In genomic region chr19:7081516-7082266, GRCm38 (mm10) we compare ENCODE assay signal across 21 mouse cellular contexts. TPM values are rescaled to one million over a fixed set of nuclear protein-coding genes. Genes with fewer than 3 reads are reported as not detected.
DNase-seq lines count a peak whose midpoint lies in the region; ATAC-seq and TF ChIP-seq lines count a peak whose summit lies in the region.
"Had no signal": no experiment of that assay in that cellular context is flagged by ENCODE, and none has a peak within 500 bp of the region (broad histone marks: within the 10 kb centered on the region; RNA-seq: fewer than 3 reads in every experiment).

No protein-coding gene starts in this region.

- WGBS in stomach, postnatal 0 days, result 72% methylated on average over 7 of the region's 7 CpGs
- 82% methylated on average over 7 of the region's 7 CpGs for WGBS in hindbrain, embryonic 13.5 days

- TF ChIP-seq EP300 in stomach, postnatal 0 days (optimal IDR thresholded peaks at IDR 0.05), result no peak

- intact Hi-C loops in left cerebral cortex, postnatal 10 days (cut with DNase I), result no loop called here

- H3K9ac ChIP-seq in stomach, postnatal 0 days (ENCODE audit: low read length), result no peak overlapping the region
- H3K9ac ChIP-seq in hindbrain, embryonic 13.5 days, result no peak overlapping the region
- H3K9ac ChIP-seq: embryonic facial prominence, embryonic 13.5 days; forebrain, postnatal 0 days; midbrain, embryonic 12.5 days had no signal

- H3K27ac ChIP-seq in embryonic fibroblast, embryonic 13.5 days (ENCODE audit: insufficient read depth, low read length), result 0 out of 2 replicates have a peak overlapping the region, but pooled peaks have one; percentile 7
- no peak overlapping the region for H3K27ac ChIP-seq in stomach, postnatal 0 days (replicated peaks)
- no peak overlapping the region for H3K27ac ChIP-seq in hindbrain, embryonic 13.5 days
- H3K27ac ChIP-seq: embryonic facial prominence, embryonic 13.5 days had no signal

- H3K4me2 ChIP-seq in stomach, postnatal 0 days (replicated peaks; ENCODE audit: low read depth), result no peak overlapping the region
- no peak overlapping the region for H3K4me2 ChIP-seq in hindbrain, embryonic 13.5 days
- H3K4me2 ChIP-seq: embryonic facial prominence, embryonic 13.5 days; midbrain, embryonic 12.5 days had no signal

- H3K36me3 ChIP-seq in stomach, postnatal 0 days (ENCODE audit: control insufficient read depth, insufficient read depth, low read length), result no peaks in the 10 kb centered on the region
- H3K36me3 ChIP-seq in hindbrain, embryonic 13.5 days, result no peaks in the 10 kb centered on the region
- H3K36me3 ChIP-seq: embryonic facial prominence, embryonic 13.5 days; midbrain, embryonic 12.5 days had no signal

- peaks cover 5% of the 10 kb centered on the region; the same call in 1 of the 2 replicates for H3K4me1 ChIP-seq in embryonic fibroblast, embryonic 13.5 days (ENCODE audit: control insufficient read depth, insufficient read depth, low read length)
- H3K4me1 ChIP-seq in stomach, postnatal 0 days (replicated peaks; ENCODE audit: control insufficient read depth, insufficient read depth), result no peaks in the 10 kb centered on the region
- peaks cover 54% of the 10 kb centered on the region for H3K4me1 ChIP-seq in hindbrain, embryonic 13.5 days (replicated peaks)

- no peaks in the 10 kb centered on the region for H3K9me3 ChIP-seq in stomach, postnatal 0 days (ENCODE audit: control insufficient read depth, low read length)
- H3K9me3 ChIP-seq in hindbrain, embryonic 13.5 days, result no peaks in the 10 kb centered on the region
- H3K9me3 ChIP-seq: embryonic facial prominence, embryonic 13.5 days; midbrain, embryonic 12.5 days had no signal

- DNase-seq in frontal cortex, postnatal 14 days (ENCODE audit: low spot score in 2 of 2), result no peak
- peak; percentile 52 to 68 for DNase-seq in left cerebral cortex, adult 18-20 months (ENCODE audit: low spot score in 2 of 2)
- DNase-seq in left cerebral cortex, postnatal 10 days (ENCODE audit: extremely low spot score in 1 of 2, low spot score in 2 of 2), result no peak
- no peak for DNase-seq in stomach, postnatal 0 days (ENCODE audit: low spot score)
- DNase-seq: cerebellum, adult 18-20 months; forebrain, postnatal 0 days; heart, adult 18-20 months; liver; lung, adult 18-20 months; lung, postnatal 4 days; thymus, adult 2 months had no signal

- ATAC-seq in frontal cortex, adult (ENCODE audit: low TSS enrichment), result peak; percentile 75
- 0 out of 2 replicates have a peak, but pooled peaks have one; percentile 6 for ATAC-seq in stomach, postnatal 0 days (ENCODE audit: low FRiP score, low TSS enrichment)
- no peak for ATAC-seq in hindbrain, embryonic 13.5 days (ENCODE audit: low FRiP score)
- ATAC-seq: CD4-positive, CD25-positive, alpha-beta regulatory T cell, adult 4 months; forebrain, postnatal 0 days; intestine, embryonic 16.5 days had no signal

- H3K27me3 ChIP-seq in stomach, postnatal 0 days (ENCODE audit: control insufficient read depth, insufficient read depth, low read length), result no peaks in the 10 kb centered on the region
- H3K27me3 ChIP-seq in hindbrain, embryonic 13.5 days, result peaks cover 54% of the 10 kb centered on the region

- no peak overlapping the region for H3K4me3 ChIP-seq in embryonic fibroblast, embryonic 13.5 days (ENCODE audit: insufficient read depth, low read length)
- no peak overlapping the region for H3K4me3 ChIP-seq in stomach, postnatal 0 days (ENCODE audit: low read depth, low read length)
- no peak overlapping the region for H3K4me3 ChIP-seq in hindbrain, embryonic 13.5 days
- H3K4me3 ChIP-seq: embryonic facial prominence, embryonic 13.5 days; midbrain, embryonic 12.5 days; myocyte had no signal

- no peak for TF ChIP-seq POLR2A in embryonic fibroblast, embryonic 13.5 days (IDR thresholded peaks at IDR 0.05; ENCODE audit: low read depth, low read length)

- TF ChIP-seq CTCF in embryonic fibroblast, embryonic 13.5 days (IDR thresholded peaks at IDR 0.05; ENCODE audit: borderline replicate concordance, insufficient read depth, low read length), result no peak
- TF ChIP-seq CTCF in stomach, postnatal 0 days (IDR thresholded peaks at IDR 0.05; ENCODE audit: low read depth), result no peak

RNA-seq across cellular contexts. Expression of gene Flrt1, which starts 23.8 kb away (rescaled TPM):
- 10 to 100 TPM; 40.9 to 42.8 TPM for total RNA-seq in left cerebral cortex, adult 18-20 months (2021)
- 10 to 100 TPM; 23.0 to 26.0 TPM for total RNA-seq in left cerebral cortex, postnatal 10 days (2021)
- polyA plus RNA-seq in embryonic fibroblast, embryonic 13.5 days (2011; ENCODE audit: insufficient read length, low read depth, missing spikeins), result 5.3 and 6.4 TPM in 2 replicates
- polyA plus RNA-seq in stomach, postnatal 0 days (2015; fragmentation: Nextera tagmentation; extraction: Ambion mirVana), result 1.1 and 1.6 TPM in 2 replicates
- 7.1 and 8.1 TPM in 2 replicates for polyA plus RNA-seq in hindbrain, embryonic 13.5 days (2015; fragmentation: Nextera tagmentation; extraction: Ambion mirVana)
- total RNA-seq: common myeloid progenitor, adult 5-6 weeks; MEL had no signal

RNA-seq across cellular contexts. Expression of gene Macrod1, which starts 25.1 kb away (rescaled TPM):
- total RNA-seq in left cerebral cortex, adult 18-20 months (2021), result 10 to 100 TPM; 15.0 to 16.6 TPM
- total RNA-seq in left cerebral cortex, postnatal 10 days (2021), result 1 to 10 TPM; 8.0 to 8.9 TPM
- 3.6 and 5.2 TPM in 2 replicates for polyA plus RNA-seq in embryonic fibroblast, embryonic 13.5 days (2011; ENCODE audit: insufficient read length, low read depth, missing spikeins)
- 16.8 and 20.5 TPM in 2 replicates for polyA plus RNA-seq in stomach, postnatal 0 days (2015; fragmentation: Nextera tagmentation; extraction: Ambion mirVana)
- 4.2 and 5.3 TPM in 2 replicates for polyA plus RNA-seq in hindbrain, embryonic 13.5 days (2015; fragmentation: Nextera tagmentation; extraction: Ambion mirVana)

RNA-seq across cellular contexts. Expression of gene Stip1, which starts 41.9 kb away (rescaled TPM):
- total RNA-seq in left cerebral cortex, adult 18-20 months (2021), result 100 to 1,000 TPM; 211 to 217 TPM
- total RNA-seq in left cerebral cortex, postnatal 10 days (2021), result 100 to 1,000 TPM; 136 TPM
- polyA plus RNA-seq in embryonic fibroblast, embryonic 13.5 days (2011; ENCODE audit: insufficient read length, low read depth, missing spikeins), result 192 and 195 TPM in 2 replicates
- 67.9 and 69.7 TPM in 2 replicates for polyA plus RNA-seq in stomach, postnatal 0 days (2015; fragmentation: Nextera tagmentation; extraction: Ambion mirVana)
- 233 and 239 TPM in 2 replicates for polyA plus RNA-seq in hindbrain, embryonic 13.5 days (2015; fragmentation: Nextera tagmentation; extraction: Ambion mirVana)

Comparison
In these comparisons a context has a peak if more than half of its experiments do, and no peak if none do; other contexts are left out.
1. DNase-seq: peak in left cerebral cortex, adult 18-20 months (2 of 2); none in frontal cortex, postnatal 14 days (0 of 2), left cerebral cortex, postnatal 10 days (0 of 2) and stomach, postnatal 0 days (single experiment).